Mouse (Mus musculus): Measurements from ENCODE around the gene Tceal9. TPM values are rescaled to one million over a fixed set of nuclear protein-coding genes. Genes with fewer than 3 reads are reported as not detected.

The Tceal9 gene
- polyA plus RNA-seq, 1 experiment from 2014 or later: 303 TPM

GRCm38 (mm10) chrX:136277577-136277976 lies 32.7 kb downstream of the Tceal9 start:
- Histone ChIP-seq H3K9me3 (no peaks in the 10 kb centered on the region), H3K36me3 (no peaks in the 10 kb centered on the region), H3K4me2 (no peak overlapping the region), H3K27me3 (peaks cover 4% of the 10 kb centered on the region; the same call in 1 of the 2 replicates), H3K9ac (no peak overlapping the region), H3K4me3 (no peak overlapping the region), H3K27ac (replicated peaks) (no peak overlapping the region), H3K4me1 (replicated peaks) (peaks cover under 1% of the 10 kb centered on the region; the same call in 1 of the 2 replicates)
- no peak for ATAC-seq (ENCODE audit: low read depth)
- WGBS: 75% methylated on average over 7 of the region's 7 CpGs

DNA sequence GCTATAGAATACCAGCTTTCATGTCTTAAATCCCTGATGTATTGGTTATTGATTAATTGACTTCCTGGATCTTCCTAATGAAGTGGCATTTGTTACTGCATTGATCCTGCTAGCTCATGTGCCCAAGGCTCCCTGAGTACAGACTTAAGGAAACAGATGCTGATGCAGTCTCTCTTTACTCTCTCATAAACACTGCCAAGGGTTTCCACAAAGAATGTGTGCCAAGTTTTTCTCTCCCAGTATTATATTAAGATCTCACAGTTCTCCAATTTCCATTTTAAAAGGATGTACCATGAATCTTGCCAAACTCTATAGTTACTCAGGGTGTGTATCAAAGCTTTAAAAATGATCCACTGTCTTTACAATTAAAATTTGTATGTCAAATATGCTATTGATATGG lies 33.5 kb downstream of the Tceal9 start:
- H3K9me3 ChIP-seq: no peaks in the 10 kb centered on the region

DNA sequence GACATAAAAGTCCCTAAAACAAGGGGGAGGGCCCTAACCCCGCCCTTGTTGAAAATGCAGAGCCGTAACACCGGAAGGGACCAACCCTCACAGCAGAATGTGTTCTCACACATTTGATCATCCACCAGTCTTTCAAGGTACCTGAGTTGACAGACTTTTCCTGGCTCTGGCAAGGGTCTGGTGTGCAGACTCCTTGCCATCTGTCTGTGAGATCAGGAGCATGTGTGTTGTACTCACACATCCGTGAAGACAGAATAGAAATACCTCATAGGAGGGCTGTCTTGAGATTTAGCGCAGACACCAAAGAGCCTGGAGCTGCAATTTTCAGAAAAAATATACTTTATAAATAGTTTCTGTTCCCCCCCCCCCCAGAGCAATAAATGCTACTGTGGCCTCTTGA lies 34.5 kb downstream of the Tceal9 start:
- ATAC-seq (ENCODE audit: low read depth): no peak
- no peak overlapping the region for H3K4me3 ChIP-seq
- no peak overlapping the region for H3K9ac ChIP-seq
- peaks cover 4% of the 10 kb centered on the region; the same call in 1 of the 2 replicates for H3K27me3 ChIP-seq
- no peak overlapping the region for H3K27ac ChIP-seq (replicated peaks)
- no peaks in the 10 kb centered on the region for H3K9me3 ChIP-seq
- no peak overlapping the region for H3K4me2 ChIP-seq
- H3K4me1 ChIP-seq (replicated peaks): no peaks in the 10 kb centered on the region
- WGBS: 78% methylated on average over 5 of the region's 5 CpGs
- H3K36me3 ChIP-seq: no peaks in the 10 kb centered on the region

More for the DNA sequence above, 33.5 kb downstream of the Tceal9 start:
- Histone ChIP-seq H3K9ac (no peak overlapping the region), H3K4me3 (no peak overlapping the region), H3K27me3 (peaks cover 4% of the 10 kb centered on the region; the same call in 1 of the 2 replicates), H3K4me1 (replicated peaks) (no peaks in the 10 kb centered on the region), H3K36me3 (no peaks in the 10 kb centered on the region), H3K4me2 (no peak overlapping the region), H3K27ac (replicated peaks) (no peak overlapping the region)
- ATAC-seq (ENCODE audit: low read depth): no peak

GRCm38 (mm10) chrX:136290817-136291281 lies 46.0 kb downstream of the Tceal9 start:
- Histone ChIP-seq H3K4me1 (replicated peaks) (no peaks in the 10 kb centered on the region), H3K9ac (no peak overlapping the region), H3K9me3 (no peaks in the 10 kb centered on the region), H3K36me3 (no peaks in the 10 kb centered on the region), H3K4me3 (peak overlapping the region; percentile 12; the same call in 1 of the 2 replicates), H3K27ac (replicated peaks) (peak overlapping the region; percentile 74), H3K4me2 (peak overlapping the region; percentile 47), H3K27me3 (no peaks in the 10 kb centered on the region)
- WGBS: 20% methylated on average over 8 of the region's 8 CpGs
- peak; percentile 98 for ATAC-seq (ENCODE audit: low read depth)

Other genes with a start within 250 kb of the Tceal9 start
- gene Arxes1, start 211.7 kb upstream of the Tceal9 start, polyA plus RNA-seq (2015; fragmentation: Nextera tagmentation; extraction: Ambion mirVana): 96.5 and 98.0 TPM in 2 replicates
- 590 and 592 TPM in 2 replicates for gene Bex2, start 176.8 kb upstream of the Tceal9 start, polyA plus RNA-seq (2015; fragmentation: Nextera tagmentation; extraction: Ambion mirVana)
- not detected in 2 replicates for gene Nxf3, start 159.8 kb upstream of the Tceal9 start, polyA plus RNA-seq (2015; fragmentation: Nextera tagmentation; extraction: Ambion mirVana)
- 97.9 and 101 TPM in 2 replicates for gene Bex4, start 106.1 kb upstream of the Tceal9 start, polyA plus RNA-seq (2015; fragmentation: Nextera tagmentation; extraction: Ambion mirVana)
- gene Tceal8, start 72.7 kb upstream of the Tceal9 start, polyA plus RNA-seq (2015; fragmentation: Nextera tagmentation; extraction: Ambion mirVana): 152 and 172 TPM in 2 replicates
- gene Tceal5, start 41.2 kb upstream of the Tceal9 start, polyA plus RNA-seq (2015; fragmentation: Nextera tagmentation; extraction: Ambion mirVana): 20.8 and 22.7 TPM in 2 replicates
- 5.5 and 9.5 TPM in 2 replicates for gene Tceal7, start 30.3 kb upstream of the Tceal9 start, polyA plus RNA-seq (2015; fragmentation: Nextera tagmentation; extraction: Ambion mirVana)
- 191 and 193 TPM in 2 replicates for gene Bex1, start 29.6 kb upstream of the Tceal9 start, polyA plus RNA-seq (2015; fragmentation: Nextera tagmentation; extraction: Ambion mirVana)
- gene Bex3, start 25.2 kb downstream of the Tceal9 start, polyA plus RNA-seq (2015; fragmentation: Nextera tagmentation; extraction: Ambion mirVana): 703 and 734 TPM in 2 replicates